Mouse (Mus musculus) thymus, adult 2 months (tissue): ENCODE results near the gene Card14. TPM values are rescaled to one million over a fixed set of nuclear protein-coding genes. Genes with fewer than 3 reads are reported as not detected.
A peak's percentile ranks its signal among the peaks of the same experiment; 100 is the strongest.
"Not testable (repeated sequence)": the region's sequence is repeated elsewhere in the genome, so short reads cannot be mapped to it uniquely, and the experiment has no call there.

Source experiments
- DNase-seq: peaks from one replicate; pipeline ENCODE4 v3.0.0; 2021
- H3K27ac ChIP-seq: fragments of 200-500 bp; 2 replicates; pipeline ENCODE4 v1.5.1; 2012; ENCODE audit warnings: low read length, control low read depth; ENCODE audit not compliant: control insufficient read depth, insufficient read depth
- H3K27me3 ChIP-seq: fragments of 200-500 bp; 2 replicates; pipeline ENCODE4 v1.6.1; 2012; ENCODE audit warnings: mild to moderate bottlenecking, low read length, moderate library complexity, mixed read lengths; ENCODE audit not compliant: control insufficient read depth, insufficient read depth
- H3K36me3 ChIP-seq: fragments of 200-500 bp; 2 replicates; pipeline ENCODE4 v1.6.1; 2012; ENCODE audit warnings: mild to moderate bottlenecking, low read length, moderate library complexity; ENCODE audit not compliant: control insufficient read depth, insufficient read depth
- H3K4me1 ChIP-seq: fragments of 200-500 bp; replicated peaks from 2 replicates; pipeline ENCODE4 v1.6.1; 2012; ENCODE audit warnings: low read length; ENCODE audit not compliant: control insufficient read depth, insufficient read depth
- H3K4me3 ChIP-seq: fragments of 200-500 bp; 2 replicates; pipeline ENCODE4 v1.5.1; 2012; ENCODE audit warnings: mild to moderate bottlenecking, low read length, control low read depth, moderate library complexity; ENCODE audit not compliant: control insufficient read depth, insufficient read depth
- CTCF ChIP-seq: fragments of 200-500 bp; IDR thresholded peaks from 2 replicates; pipeline ENCODE4 v1.5.1; 2012; ENCODE audit warnings: mild to moderate bottlenecking, control low read depth, low read length, moderate library complexity, borderline replicate concordance; ENCODE audit not compliant: control insufficient read depth, poor library complexity, insufficient read depth; ENCODE audit errors: extremely low read depth
- POLR2A ChIP-seq: fragments of 200-500 bp; IDR thresholded peaks from 2 replicates; pipeline ENCODE4 v1.6.1; 2012; ENCODE audit warnings: mild to moderate bottlenecking, low read length, control low read depth, moderate library complexity; ENCODE audit not compliant: control insufficient read depth, poor library complexity, insufficient read depth; ENCODE audit errors: extremely low read depth
- WGBS: fragments of 180-500 bp; shearing (Covaris S2); methylation state at CpG from one replicate; pipeline ENCODE4 v1.1.7; 2018; 5-methylcytosine and 5-hydroxymethylcytosine counted together
- polyA plus RNA-seq: library from polyadenylated mRNA; depleted of rRNA; stranded (reverse); fragments of >200 nt; gene quantifications from 2 replicates; pipeline ENCODE4 v1.2.3, GENCODE M21; 2012

The Card14 gene
- polyA plus RNA-seq, 1 experiment = 0.90 TPM

- DNase-seq = no peak
- peaks cover 49% of the 10 kb centered on the region for H3K36me3 ChIP-seq
- TF ChIP-seq CTCF (no peak), POLR2A (no peak)
- 93% methylated on average over 20 of the region's 20 CpGs for WGBS
- no peak overlapping the region for H3K4me3 ChIP-seq
- no peak overlapping the region for H3K27ac ChIP-seq
- H3K4me1 ChIP-seq = no peaks in the 10 kb centered on the region
- H3K27me3 ChIP-seq = no peaks in the 10 kb centered on the region
These were observed 20.2 kb upstream of the Card14 start for GRCm38 (mm10) chr11:119287207-119287992.

- H3K36me3 ChIP-seq = peaks cover 90% of the 10 kb centered on the region
- H3K27me3 ChIP-seq, DNase-seq, H3K4me1 ChIP-seq, H3K4me3 ChIP-seq, H3K27ac ChIP-seq: not testable (repeated sequence)
- WGBS = 96% methylated on average over 8 of the region's 8 CpGs
These were observed 14.7 kb upstream of the Card14 start for GRCm38 (mm10) chr11:119292861-119293260.

- WGBS = 21% methylated on average over 6 of the region's 6 CpGs
- TF ChIP-seq CTCF = no peak
- TF ChIP-seq POLR2A = no peak
- H3K36me3 ChIP-seq = peaks cover 43% of the 10 kb centered on the region
These were observed 9.6 kb upstream of the Card14 start for GRCm38 (mm10) chr11:119297996-119298395.

GRCm38 (mm10) chr11:119298917-119299316 is 8.7 kb upstream of the Card14 start:
- Histone ChIP-seq H3K27ac (no peak overlapping the region), H3K4me3 (peak overlapping the region; percentile 81), H3K27me3 (no peaks in the 10 kb centered on the region), H3K36me3 (peaks cover 34% of the 10 kb centered on the region), H3K4me1 (peaks cover 16% of the 10 kb centered on the region)
- 10% methylated on average over 7 of the region's 7 CpGs for WGBS
- TF ChIP-seq POLR2A (no peak), CTCF (no peak)
- DNase-seq = no peak

More at GRCm38 (mm10) chr11:119297996-119298395, 9.6 kb upstream of the Card14 start:
- DNase-seq = peak; percentile 30
- peaks cover 16% of the 10 kb centered on the region for H3K4me1 ChIP-seq
- no peak overlapping the region for H3K4me3 ChIP-seq
- H3K27me3 ChIP-seq = no peaks in the 10 kb centered on the region
- no peak overlapping the region for H3K27ac ChIP-seq

- under 1% methylated on average over 89 of the region's 89 CpGs for WGBS
- H3K4me1 ChIP-seq = peaks cover 16% of the 10 kb centered on the region
- H3K27ac ChIP-seq = no peak within 1 kb of the TSS; the same call in 1 of the 2 replicates
- peak; percentile 96 for DNase-seq
- H3K36me3 ChIP-seq = peaks cover 27% of the 10 kb centered on the region
- TF ChIP-seq POLR2A (no peak), CTCF (no peak)
- peak within 1 kb of the TSS; percentile 94 for H3K4me3 ChIP-seq
- H3K27me3 ChIP-seq = no peaks in the 10 kb centered on the region
These were observed 8.0 kb upstream of the Card14 start, which contains the start of gene Eif4a3 for GRCm38 (mm10) chr11:119299391-119300245. Gene Eif4a3, minus strand, starts transcription at chr11:119300089.

- WGBS = 4% methylated on average over 31 of the region's 31 CpGs
- Histone ChIP-seq H3K4me3 (peak overlapping the region; percentile 94), H3K27ac (no peak overlapping the region), H3K4me1 (peaks cover 16% of the 10 kb centered on the region), H3K36me3 (peaks cover 20% of the 10 kb centered on the region), H3K27me3 (no peaks in the 10 kb centered on the region)
- TF ChIP-seq CTCF (no peak), POLR2A (no peak)
- no peak for DNase-seq
These were observed 7.2 kb upstream of the Card14 start for GRCm38 (mm10) chr11:119300246-119300935.
